Mouse (Mus musculus) frontal cortex, adult 2 months (tissue): Measurements from ENCODE around the gene Tsen54. TPM values are rescaled to one million over a fixed set of nuclear protein-coding genes. Genes with fewer than 3 reads are reported as not detected.
A peak's percentile ranks its signal among the peaks of the same experiment; 100 is the strongest.

Source experiments
- DNase-seq, 2 experiments: peaks; one replicate each; pipeline ENCODE4 v3.0.0; 2022; ENCODE audit warnings: low spot score in 1 of 2; ENCODE audit errors: extremely low spot score in 1 of 2
- polyA plus RNA-seq: library from polyadenylated mRNA; depleted of rRNA; stranded (reverse); fragments of >200 nt; gene quantifications from 2 replicates; pipeline ENCODE4 v1.2.3, GENCODE M21; 2012; rRNA removed

The Tsen54 gene
- polyA plus RNA-seq = 15.6 and 16.8 TPM in 2 replicates

GRCm38 (mm10) chr11:115814605-115815450 is at the start of gene Tsen54:
Gene Tsen54, plus strand, starts transcription at chr11:115814724.
- DNase-seq = peak in 1 of 2 experiments; percentile 88

GRCm38 (mm10) chr11:115765103-115765606 is 49.4 kb upstream of the Tsen54 start, which contains the start of gene Tmem94:
Gene Tmem94, plus strand, starts transcription at chr11:115765433.
- peak; percentile 93 to 99 for DNase-seq

- peak in 1 of 2 experiments; percentile 53 for DNase-seq
These were observed 48.9 kb upstream of the Tsen54 start for GRCm38 (mm10) chr11:115765607-115766141.

- DNase-seq = no peak
These were observed 48.1 kb upstream of the Tsen54 start for GRCm38 (mm10) chr11:115766356-115766943.

GRCm38 (mm10) chr11:115766981-115767380 is 47.5 kb upstream of the Tsen54 start:
- DNase-seq = no peak

- no peak for DNase-seq
These were observed 45.6 kb upstream of the Tsen54 start for GRCm38 (mm10) chr11:115768896-115769295.

- no peak for DNase-seq
These were observed 39.9 kb upstream of the Tsen54 start for GRCm38 (mm10) chr11:115774653-115775052.

- no peak for DNase-seq
These were observed 38.5 kb upstream of the Tsen54 start for GRCm38 (mm10) chr11:115775821-115776665.

- no peak for DNase-seq
These were observed 37.6 kb upstream of the Tsen54 start for GRCm38 (mm10) chr11:115776954-115777353.

- DNase-seq = no peak
These were observed 36.8 kb upstream of the Tsen54 start for GRCm38 (mm10) chr11:115777487-115778335.

GRCm38 (mm10) chr11:115779038-115779571 is 35.4 kb upstream of the Tsen54 start:
- peak in 1 of 2 experiments; percentile 56 for DNase-seq

- peak; percentile 50 to 80 for DNase-seq
These were observed 34.1 kb upstream of the Tsen54 start for GRCm38 (mm10) chr11:115780141-115781070.

- DNase-seq = no peak
These were observed 28.1 kb upstream of the Tsen54 start for GRCm38 (mm10) chr11:115786473-115786872.

GRCm38 (mm10) chr11:115789787-115790186 is 24.7 kb upstream of the Tsen54 start:
- no peak for DNase-seq

GRCm38 (mm10) chr11:115791919-115792318 is 22.6 kb upstream of the Tsen54 start:
- DNase-seq = no peak

- DNase-seq = no peak
These were observed 22.2 kb upstream of the Tsen54 start for GRCm38 (mm10) chr11:115792353-115792752.

GRCm38 (mm10) chr11:115796898-115797297 is 17.6 kb upstream of the Tsen54 start:
- DNase-seq = no peak

- no peak for DNase-seq
These were observed 16.9 kb upstream of the Tsen54 start for GRCm38 (mm10) chr11:115797665-115798064.
